Mouse (Mus musculus) cerebellum, postnatal 25 days (tissue): ENCODE measurements around the gene Nkx6-2.

Experiments used
- DNase-seq, 2 experiments: peaks; one replicate each; pipeline ENCODE4 v3.0.0; 2021; ENCODE audit warnings: mixed read lengths in 2 of 2

Nkx6-2 gene

DNA sequence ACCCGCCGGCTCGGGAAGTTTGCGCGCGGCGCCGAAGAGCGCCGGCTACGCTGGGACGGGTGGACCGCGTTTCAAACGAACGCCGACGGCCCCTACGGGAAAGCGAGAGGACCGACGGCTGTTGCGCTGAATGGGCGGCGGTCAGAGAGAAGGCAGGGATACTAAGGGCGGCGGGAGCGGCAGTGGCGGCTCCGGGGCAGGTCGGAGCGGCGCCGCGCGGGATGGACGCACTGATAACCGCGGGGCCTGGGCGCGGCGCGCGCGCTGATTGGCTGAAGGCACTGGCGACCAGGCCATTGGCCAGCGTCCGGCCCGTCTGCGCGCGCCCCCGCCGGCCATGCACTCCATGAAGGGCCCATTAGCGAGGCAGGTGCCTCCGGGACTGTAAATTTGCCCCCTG, at the start of gene Nkx6-2:
TSS of gene Nkx6-2 (minus strand) at position 203 of the 400 bp plus-strand sequence.
- DNase-seq, result peak; percentile 57 to 75

DNA sequence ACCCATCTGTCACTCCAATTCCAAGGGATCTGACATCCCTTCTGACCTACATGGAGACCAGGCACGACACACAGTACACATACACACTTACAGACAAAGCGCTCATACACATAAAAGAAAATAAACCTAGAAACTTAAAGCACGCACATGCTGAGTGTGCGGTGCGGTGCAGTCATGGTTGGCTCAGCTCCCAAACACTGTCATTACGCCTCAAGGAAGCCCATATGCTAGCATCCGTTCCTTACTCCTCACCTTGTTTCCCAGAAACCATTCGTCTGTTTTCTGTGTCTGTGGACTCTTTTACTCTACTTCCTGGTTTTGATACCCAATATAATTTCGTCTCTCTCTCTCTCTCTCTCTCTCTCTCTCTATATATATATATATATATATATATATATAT, 42.6 kb upstream of the Nkx6-2 start:
- no peak for DNase-seq

DNA sequence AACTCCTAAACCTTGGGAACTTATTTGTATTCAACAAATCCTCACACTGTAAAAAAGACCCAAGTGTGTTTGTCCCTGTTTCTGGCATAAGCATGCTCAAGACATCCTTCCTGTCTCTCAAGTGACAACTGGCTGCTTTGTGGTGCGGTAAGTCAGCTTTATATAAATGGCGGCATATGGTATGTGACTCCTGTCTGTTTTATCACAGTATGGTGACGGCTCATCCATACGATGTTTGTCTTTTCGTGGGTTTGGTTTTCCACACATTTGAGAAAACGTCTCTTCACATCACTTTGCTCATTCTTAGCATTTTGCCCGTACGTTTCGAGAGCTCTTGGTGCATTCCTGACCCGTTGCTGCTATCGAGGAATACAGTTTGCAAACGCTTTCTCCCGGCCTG, 40.0 kb upstream of the Nkx6-2 start:
- DNase-seq, result no peak

DNA sequence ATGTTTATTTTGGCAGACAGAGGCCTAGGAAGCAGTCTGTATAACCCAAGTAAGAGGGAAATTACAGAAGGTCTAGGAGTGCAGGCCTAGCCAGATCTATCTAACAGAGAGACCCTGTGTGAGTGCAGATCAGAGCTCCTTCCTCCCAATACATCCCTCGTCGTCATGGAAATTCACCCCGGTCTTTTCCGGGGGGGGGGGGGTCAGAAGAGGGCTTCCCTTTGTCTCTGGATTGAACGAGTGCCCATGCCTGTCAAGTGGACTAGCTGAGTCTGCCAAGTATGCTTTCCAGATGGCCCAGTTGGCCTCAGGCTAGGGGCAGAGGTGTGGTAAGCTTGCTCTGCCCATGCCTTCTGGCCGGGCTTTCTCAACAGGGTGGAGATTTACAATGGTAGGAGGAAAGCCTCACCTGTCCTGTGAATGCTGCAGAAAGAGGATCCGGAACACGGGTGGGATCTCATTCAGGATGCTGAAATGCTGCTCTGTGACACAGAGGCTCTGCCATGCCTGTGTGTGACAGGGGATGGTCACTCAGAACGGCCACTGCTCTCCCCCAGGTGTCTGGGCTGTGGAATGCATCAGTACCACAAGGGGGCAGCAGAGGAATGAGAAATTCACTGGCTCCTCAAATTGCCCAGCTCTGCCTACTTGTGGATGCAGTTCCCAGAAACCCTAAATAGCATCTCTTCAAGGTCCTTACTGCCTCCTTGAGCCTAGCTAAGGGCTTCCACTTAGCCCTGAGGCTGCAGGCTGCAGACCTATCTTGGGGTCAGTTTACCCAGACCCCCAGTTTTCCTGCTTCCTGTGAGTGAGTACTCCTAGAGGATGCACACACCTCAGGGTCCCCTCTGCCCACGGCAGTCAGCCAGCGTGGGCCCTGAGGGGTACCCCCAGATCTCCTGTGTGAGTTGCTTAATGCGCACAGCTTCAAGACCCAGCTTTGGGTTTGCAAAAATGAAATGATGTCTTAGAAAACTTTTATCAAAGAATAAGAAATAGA, 33.5 kb upstream of the Nkx6-2 start:
- DNase-seq, result peak; percentile 79 to 85

DNA sequence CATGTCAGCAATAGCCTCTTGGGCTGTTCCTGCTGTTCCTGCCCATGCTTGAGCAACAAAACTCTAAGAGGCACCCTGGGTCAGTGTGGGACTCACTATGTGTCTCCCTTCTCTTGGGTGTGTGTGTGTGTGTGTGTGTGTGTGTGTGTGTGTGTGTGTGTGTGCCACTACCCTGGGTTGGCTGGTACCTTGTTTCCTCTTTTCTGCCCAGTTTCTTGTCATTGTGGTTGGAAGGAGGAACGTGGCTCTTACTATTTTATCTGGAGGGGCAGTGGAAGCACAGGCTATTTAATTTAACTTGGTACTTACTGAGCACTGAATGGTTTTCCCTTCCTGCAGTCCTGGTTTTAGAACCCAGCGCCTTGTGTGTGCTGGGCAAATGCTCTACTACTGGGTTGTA, 27.7 kb upstream of the Nkx6-2 start:
- DNase-seq, result no peak

DNA sequence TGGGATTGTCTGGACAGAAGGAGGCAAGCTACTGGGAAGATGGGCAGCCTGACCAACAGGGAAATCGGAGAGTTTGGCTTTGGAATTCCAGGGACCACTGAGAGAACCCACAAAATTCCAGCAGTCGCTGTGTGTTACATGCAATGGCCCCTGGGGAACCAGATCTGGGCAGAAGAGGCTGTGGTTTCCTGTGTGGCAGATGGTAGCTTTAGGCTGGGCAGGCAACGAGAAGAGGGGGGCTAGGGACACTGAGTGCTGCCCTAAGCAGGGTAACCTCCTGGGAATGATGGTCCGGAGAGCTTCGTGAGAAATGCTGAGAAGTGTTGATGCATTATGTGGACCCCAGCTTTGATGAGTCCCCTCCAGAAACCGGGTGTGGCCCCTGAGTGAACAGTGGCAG, 13.3 kb upstream of the Nkx6-2 start:
- DNase-seq, result no peak

DNA sequence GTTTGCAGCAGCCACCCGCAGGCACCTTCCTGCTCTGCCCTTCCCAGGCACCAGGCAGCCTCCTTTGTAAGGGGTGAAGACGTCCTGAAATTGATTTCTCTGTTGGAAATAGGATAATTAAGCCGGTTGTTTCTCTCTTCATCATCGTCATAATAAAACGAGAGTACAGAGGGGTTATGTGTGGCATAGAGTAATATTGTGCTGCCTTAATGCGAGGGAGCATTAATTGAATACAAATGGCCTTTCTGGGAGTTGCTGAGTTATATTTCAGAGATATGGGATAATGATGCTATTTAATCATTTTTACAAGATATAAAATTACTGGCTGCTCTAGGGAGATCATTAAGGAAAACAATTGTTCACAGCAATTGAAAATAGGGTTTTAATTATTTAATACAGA, 12.7 kb upstream of the Nkx6-2 start:
- no peak for DNase-seq

DNA sequence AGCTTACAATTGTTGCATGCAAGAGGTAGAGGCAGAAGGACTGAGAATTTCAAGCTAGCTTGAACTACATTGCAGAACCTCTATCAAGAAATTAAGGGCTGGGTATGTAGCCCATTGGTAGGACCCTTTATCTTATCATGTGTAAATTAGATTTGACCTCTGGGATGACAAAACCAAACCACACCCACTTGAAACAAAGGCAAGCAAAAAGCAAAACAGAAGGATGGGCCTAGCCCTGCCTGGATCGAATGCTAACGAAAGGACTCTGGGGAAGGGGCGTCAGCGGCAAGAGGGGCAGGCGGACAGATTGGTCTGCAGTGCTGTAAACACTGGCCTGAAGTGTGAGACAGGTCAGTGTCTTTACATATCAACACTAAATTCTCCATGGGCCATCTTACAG, 8.7 kb upstream of the Nkx6-2 start:
- no peak for DNase-seq

DNA sequence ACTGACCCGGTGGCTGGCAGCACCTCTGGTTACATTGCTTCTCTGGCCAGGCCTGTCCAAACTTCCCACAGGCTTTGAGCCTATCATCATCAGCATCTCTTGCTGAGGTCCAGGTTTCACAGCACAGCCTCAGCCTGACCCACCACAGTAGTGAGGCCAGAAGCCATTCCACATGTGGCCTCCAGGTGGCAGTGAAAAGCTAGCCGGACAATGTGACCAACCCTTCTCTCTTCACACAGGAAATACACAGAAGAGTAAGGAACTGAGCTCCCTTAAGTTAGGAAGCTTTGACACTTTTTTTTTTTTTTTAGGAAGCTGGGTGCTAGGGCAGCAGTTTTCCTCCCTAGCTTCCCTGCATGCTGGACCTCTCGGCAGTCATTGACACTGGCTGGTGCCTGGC, 7.7 kb upstream of the Nkx6-2 start:
- peak; percentile 50 to 68 for DNase-seq

DNA sequence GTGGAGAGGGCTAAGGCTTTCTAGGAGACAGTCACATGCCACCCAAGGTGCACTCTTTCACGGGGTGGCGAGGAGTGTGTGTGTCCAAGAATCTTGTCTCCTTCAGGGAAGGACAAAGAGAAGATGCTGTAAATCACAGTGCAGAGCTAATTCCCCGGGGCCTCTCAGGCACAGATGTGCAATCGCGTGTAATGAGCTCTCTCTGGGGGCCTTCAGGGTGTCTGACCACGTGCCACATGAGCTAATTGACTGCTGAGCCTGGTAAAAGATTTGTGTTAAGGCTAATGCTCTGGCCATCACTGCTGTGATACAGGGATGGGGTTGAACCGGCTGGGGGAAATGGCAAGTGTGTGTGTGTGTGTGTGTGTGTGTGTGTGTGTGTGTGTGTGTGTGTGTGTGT, 5.3 kb upstream of the Nkx6-2 start:
- DNase-seq, result no peak

DNA sequence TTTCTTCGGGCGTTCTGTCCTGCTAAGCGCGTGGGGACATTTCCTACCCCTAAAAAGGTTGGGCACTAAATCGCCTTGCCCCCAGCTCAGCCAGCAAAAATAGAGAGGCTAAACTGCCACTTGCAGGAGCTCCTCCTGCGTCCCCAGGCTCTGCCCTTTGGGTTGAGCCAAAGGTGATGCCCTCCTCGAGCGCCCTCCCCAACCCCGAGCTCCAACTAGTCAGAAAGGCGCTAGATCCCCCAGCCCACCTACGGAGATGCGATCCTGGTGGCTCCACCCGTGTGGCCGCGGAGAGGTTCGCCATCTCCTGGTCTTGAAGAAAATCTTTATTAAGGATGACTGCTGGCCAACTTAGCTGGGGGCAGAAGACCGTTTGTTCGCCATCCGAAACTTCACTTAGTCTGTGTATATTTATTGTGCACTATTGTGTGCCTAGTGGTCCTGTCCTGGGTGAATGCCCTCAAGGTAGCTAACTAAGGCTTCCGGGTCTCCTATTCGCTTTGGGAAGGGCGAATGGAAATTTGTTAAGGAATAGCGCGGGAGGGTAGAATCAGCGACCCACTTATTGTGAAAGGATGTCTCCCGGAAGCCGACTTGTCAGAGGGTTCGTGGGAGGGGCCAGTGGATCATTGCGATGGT, 2.7 kb upstream of the Nkx6-2 start:
- DNase-seq, result no peak

DNA sequence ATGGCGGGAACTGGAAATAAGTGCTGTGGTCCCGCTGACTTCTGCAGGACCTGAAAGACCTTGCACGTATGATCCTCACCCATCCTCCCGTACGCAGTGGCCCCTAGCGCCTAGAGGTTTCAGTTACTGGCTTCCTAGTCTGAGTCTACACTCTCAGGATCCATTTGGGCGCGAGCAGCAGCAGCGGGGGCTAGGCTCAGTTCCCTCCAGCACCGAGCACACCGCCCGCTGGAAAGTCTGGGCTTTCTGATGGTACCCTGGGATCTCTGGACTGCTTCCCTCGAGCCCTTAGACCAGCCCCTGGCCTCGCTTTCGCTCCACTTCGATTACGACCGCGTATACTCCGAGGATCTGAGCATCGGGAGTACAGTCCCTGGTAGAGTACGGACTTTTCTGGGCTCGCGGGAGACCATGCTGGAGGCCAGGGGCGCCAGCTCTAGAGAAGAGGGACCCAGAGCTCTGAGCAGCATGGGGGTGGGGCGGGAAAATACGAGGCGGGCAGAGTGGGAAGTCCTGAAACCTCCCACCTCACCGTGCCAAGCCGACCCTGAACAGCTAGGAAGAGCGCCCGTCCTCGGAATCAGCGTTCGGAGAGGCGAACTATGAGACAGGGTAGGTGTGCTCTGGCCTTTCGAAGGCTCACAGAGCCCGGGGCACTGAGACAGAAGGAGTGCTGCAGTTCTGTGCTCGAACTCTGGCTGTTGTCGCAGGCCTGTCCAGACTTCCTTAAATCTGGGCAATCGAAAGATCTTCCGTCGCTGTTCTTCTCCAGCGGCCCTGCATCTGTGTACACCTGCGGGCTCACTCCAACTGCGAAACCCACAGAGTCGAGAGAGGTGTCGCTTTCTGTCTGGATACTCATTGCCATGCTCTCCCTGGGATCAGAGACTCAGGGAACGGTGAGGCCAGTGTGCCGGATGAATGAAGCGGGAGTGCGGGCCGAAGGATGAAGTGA, 1.9 kb upstream of the Nkx6-2 start:
- DNase-seq, result peak in 1 of 2 experiments; percentile 49

DNA sequence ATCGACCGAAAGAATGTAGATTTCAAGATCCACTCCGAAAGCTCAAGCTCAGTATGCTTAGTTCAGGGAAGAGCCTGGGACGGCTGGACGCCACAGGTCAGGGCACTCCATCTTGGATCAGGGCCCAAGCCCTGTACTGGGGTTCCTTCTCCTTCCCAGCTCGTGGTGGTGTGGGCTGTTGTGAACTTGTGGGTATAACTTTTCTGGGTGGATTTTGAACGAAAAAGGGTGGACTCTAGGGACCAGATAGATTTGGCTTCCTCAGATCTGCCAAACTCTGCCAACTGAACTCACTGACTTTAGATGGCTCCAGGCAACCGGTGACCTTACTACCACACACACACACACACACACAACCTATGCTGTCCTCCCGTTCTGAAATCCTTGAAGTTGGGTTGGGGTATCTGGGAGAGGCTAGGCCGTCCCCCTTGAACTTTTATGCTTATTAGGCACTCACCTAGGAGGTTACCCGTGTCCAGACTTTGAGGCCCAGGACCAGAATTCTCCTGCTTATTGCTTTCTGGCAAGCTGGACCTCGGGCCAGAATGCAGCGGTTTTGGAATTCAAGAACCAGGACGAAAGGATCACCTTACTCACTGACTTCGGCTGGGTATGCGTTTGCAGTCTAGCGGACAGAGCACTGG, 619 bp upstream of the Nkx6-2 start:
- DNase-seq, result no peak

DNA sequence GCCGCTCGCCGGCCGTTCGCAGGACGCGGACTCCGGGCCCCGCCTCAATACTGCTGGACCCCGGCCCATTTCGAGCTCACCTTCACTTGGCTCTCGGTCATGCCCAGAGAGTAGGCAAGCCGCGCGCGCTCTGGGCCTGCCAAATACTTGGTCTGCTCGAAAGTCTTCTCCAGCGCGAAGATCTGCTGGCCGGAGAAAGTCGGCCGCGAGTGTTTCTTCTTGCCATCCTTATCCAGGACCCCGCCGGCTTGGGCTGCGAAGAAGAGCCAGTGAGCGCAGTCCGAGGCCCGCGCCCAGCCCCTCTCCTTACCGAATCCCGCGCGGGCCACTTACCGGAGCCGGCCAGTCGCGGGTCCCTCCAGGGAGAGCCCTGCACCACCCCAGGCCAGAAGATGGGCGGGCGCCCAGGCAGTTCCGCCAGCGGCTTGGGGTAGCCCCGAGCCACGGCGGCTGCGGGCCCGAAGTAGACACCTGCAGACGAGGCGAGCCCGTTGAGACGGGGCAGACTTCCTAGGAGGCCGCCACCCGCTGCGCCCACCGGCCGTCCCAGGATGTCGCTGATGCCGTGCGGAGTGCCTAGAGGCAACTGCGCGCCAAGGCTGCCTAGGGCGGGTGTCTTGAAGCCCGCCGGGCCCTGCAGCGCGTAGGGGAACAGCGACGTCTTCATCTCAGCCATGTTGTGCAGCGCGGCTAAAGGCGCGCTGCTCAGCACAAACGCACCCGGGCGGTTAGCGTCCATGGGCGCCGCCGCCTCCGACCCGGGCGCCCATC, 611 bp downstream of the Nkx6-2 start:
- DNase-seq, result peak; percentile 40 to 45

DNA sequence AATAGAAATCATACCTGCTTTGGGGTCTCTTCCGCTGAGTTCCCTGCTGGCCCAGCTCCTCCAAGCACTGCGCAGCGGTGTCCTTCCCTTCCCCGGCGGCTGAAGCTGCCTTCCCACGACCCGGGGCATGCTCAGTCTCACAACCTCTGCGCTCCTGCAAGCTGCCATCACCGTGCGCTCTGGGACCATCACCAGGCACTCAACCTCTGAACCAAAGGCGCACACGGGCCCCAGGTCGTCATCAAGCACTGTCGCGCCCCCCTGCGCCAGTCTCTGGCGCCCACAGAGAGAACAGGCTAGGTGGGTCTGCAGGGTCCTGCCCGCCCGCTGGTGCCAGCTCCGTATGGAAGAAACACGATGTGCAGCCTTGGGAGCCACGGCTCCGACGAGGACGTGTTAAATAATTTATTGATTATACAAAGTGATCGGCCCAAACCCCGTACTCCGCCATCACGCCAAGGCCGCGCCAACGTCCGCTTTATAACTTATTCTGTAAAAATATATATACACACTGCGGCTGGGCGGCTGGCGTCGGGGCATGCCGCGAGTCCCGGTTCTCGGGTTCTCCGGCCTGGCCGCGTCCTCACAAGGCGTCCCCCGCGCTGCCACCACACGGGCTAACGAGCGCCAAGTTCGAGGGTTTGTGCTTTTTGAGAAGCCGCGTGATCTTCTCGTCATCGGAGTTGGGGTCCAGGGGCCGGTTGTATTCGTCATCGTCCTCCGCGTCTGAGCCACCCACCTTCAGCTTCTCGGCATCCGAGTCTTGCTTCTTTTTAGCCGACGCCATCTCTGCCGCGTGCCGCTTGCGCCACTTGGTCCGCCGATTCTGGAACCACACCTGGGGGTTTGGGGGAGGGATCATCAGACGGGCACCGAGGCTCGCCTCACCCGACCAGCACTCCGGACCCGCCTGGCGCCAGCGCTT, 1.5 kb downstream of the Nkx6-2 start:
- peak in 1 of 2 experiments; percentile 28 for DNase-seq

DNA sequence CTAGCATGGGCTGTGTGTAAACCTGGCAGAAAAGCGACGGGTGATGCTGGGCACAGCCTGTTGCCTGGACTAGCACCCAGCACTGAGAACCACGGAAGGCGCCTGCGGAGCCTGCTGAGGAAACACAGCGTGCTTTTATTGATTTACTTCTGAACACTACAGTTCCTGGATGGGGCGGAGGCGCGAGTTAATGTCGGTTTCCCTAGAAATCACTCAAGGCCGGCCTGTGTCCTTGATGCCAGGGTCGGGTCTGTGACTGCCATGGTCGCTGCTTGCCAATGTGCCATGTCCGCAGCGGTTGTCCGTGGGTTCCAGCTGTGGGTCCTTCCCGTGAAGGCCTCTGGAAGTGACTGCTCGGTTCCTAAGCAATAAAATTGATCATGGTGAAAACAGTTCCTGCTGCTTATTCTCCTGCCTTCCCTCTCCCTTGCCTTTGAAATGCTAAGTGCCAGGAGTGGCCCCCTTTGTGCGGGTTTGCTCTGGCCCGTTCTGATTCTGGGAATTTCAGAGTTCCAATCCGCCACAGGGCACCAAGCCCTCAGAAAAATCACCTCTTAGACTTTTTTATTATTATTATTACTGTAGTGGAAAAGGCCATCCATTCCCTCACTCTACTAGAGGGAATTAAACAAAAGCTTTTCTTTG, 3.2 kb downstream of the Nkx6-2 start:
- no peak for DNase-seq

DNA sequence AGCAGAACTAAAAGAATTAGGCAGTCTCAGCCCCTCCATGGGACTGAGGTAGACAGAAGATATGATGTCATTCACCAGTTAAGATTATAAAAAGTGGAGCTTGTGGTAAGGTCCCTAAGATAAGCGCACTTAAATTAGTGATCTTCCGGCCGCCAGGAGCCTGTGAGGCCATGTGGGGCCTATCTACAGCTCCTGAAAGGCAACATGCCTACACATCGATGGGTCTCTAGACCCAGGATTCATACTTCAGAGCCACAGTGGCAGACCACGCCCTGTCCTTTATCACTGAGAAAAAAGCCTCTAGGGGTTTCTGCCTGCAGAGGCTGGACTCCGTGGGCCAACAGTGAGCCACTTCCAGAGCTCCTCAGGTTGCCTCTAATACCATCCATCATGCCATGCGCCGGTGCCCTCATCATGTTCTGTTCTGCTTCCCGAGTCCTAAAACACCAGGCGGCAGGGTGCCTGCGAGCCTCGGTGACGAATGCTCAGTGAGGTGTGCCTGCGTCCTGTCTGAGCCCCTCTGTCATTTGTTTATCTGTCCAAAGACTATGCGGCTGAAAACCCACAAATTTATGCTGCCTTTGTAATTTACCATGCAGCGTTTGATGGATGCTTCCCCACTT, 6.4 kb downstream of the Nkx6-2 start:
- DNase-seq, result no peak

DNA sequence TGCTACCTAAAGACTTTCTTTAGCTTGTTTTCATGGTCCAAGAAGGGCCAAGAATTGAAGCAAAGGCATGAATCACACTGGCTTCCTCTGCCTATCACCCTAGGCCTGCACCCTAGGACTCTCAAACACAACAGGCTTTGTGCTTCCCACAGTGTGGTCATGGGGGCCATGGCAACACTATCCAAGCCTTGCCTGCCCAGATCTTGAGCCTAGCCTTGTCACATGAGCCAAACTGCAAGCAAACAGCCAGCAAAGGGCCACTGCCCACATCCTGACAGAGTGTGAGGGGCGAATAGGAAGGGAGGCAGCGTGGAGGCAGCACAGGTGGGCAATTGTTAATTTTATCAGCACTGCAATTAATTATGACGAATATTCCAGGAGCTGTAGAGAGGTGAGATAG, 9.9 kb downstream of the Nkx6-2 start:
- no peak for DNase-seq

DNA sequence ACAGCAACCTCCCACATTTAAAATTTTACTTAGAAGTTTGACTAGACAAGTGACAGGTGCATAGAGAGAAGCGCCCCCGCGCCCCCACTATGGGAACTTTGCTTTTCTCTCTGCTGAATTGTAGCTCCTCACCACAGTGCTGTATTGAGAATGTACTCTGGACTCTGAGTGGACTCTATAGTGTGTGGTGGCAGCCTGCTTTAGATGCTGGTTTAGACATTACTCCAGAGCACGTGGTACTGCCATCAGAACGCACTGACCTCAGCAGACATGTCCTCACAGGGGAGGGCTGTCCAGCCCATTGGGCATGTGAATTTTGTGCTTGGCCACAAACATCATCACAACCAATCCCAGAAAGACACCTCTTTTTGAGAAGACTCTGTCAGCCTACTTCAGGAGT, 11.8 kb downstream of the Nkx6-2 start:
- no peak for DNase-seq
